In genomic region chr13:44996339-44996738, GRCm38 (mm10) we compare ENCODE assay signal across 24 mouse cellular contexts.
"Had no signal": no experiment of that assay in that cellular context is flagged by ENCODE, and none has a peak within 500 bp of the region (broad histone marks: within the 10 kb centered on the region; RNA-seq: fewer than 3 reads in every experiment).

No protein-coding gene starts in this region.

- H3K4me2 ChIP-seq: kidney, embryonic 15.5 days; limb, embryonic 12.5 days; limb, embryonic 15.5 days; liver, embryonic 11.5 days; lung, embryonic 14.5 days; midbrain, embryonic 12.5 days; midbrain, embryonic 15.5 days; neural tube, embryonic 13.5 days; stomach, embryonic 15.5 days had no signal

- H3K9me3 ChIP-seq: kidney, embryonic 15.5 days; limb, embryonic 12.5 days; limb, embryonic 15.5 days; midbrain, embryonic 12.5 days; midbrain, embryonic 15.5 days; neural tube, embryonic 13.5 days; stomach, embryonic 15.5 days had no signal

- H3K4me3 ChIP-seq: kidney, embryonic 15.5 days; left cerebral cortex, adult 2 months; limb, embryonic 12.5 days; limb, embryonic 15.5 days; midbrain, embryonic 12.5 days; midbrain, embryonic 15.5 days; neural tube, embryonic 13.5 days; stomach, embryonic 15.5 days had no signal

- ATAC-seq: liver, postnatal 0 days; lung, postnatal 0 days; midbrain, embryonic 15.5 days had no signal

- DNase-seq: kidney, adult 11 months; kidney, adult 8-10 months; kidney, postnatal 10 days; kidney, postnatal 36 days; layer of hippocampus, postnatal 36 days; left cerebral cortex, postnatal 4 days; liver, postnatal 0 days; lung, embryonic 14.5 days; lung, postnatal 36 days; retina, postnatal 1 day; right cerebral cortex, postnatal 4 days; thymus, adult 18-20 months; thymus, postnatal 36 days had no signal

- H3K36me3 ChIP-seq: midbrain, embryonic 15.5 days had no signal

- H3K9ac ChIP-seq: kidney, embryonic 15.5 days; limb, embryonic 12.5 days; limb, embryonic 15.5 days; liver, embryonic 14.5 days; liver, postnatal 0 days; lung, embryonic 14.5 days; midbrain, embryonic 12.5 days; midbrain, embryonic 15.5 days; neural tube, embryonic 13.5 days; stomach, embryonic 15.5 days had no signal

- H3K27me3 ChIP-seq: kidney, embryonic 15.5 days; limb, embryonic 12.5 days; limb, embryonic 15.5 days; midbrain, embryonic 12.5 days; midbrain, embryonic 15.5 days; neural tube, embryonic 13.5 days; stomach, embryonic 15.5 days had no signal

- H3K27ac ChIP-seq: kidney, embryonic 15.5 days; left cerebral cortex, adult 2 months; limb, embryonic 12.5 days; limb, embryonic 15.5 days; liver, embryonic 14.5 days; midbrain, embryonic 12.5 days; midbrain, embryonic 15.5 days; neural tube, embryonic 13.5 days; stomach, embryonic 15.5 days had no signal
